Mouse (Mus musculus): ENCODE measurements at regions not wholly inside any gene's neighbourhood (a gene's known extent, or its start where the extent isn't known, plus 50 kb on each side); places are given as distances from the start of the nearest gene placed in this dataset.

- no peak for ATAC-seq
- in situ Hi-C loops (cut with MboI; ENCODE audit: low pct_unique_long_range_greater_than_20kb) = no loop called here
- DNase-seq (ENCODE audit: low read depth, low spot score) = no peak
- ChIA-PET POLR2A (no interaction called here), CTCF (interaction anchor here (1.6 kb wide), 1 partner anchor 8 kb away, joined by 3 read pairs; no protein-coding TSS in a partner anchor)
- peaks cover 3% of the 10 kb centered on the region for H3K27me3 ChIP-seq
- TF ChIP-seq CTCF (IDR thresholded peaks at IDR 0.05) = no peak
Observed at GRCm38 (mm10) chr3:33717317-33717716, 82.3 kb upstream of the Ttc14 start.

- DNase-seq (ENCODE audit: low read depth, low spot score) (no peak), ATAC-seq (no peak)
- ChIA-PET CTCF (interaction anchor here (1.4 kb wide), 1 partner anchor 16 kb away, joined by 7 read pairs; no protein-coding TSS in a partner anchor), POLR2A (no interaction called here)
- in situ Hi-C loops (cut with MboI; ENCODE audit: low pct_unique_long_range_greater_than_20kb) = no loop called here
- peaks cover 17% of the 10 kb centered on the region for H3K27me3 ChIP-seq
- no peak for TF ChIP-seq CTCF (IDR thresholded peaks at IDR 0.05)
Observed at GRCm38 (mm10) chr3:33727915-33728314, 71.7 kb upstream of the Ttc14 start.

- ChIA-PET CTCF (interaction anchor here (1.2 to 1.5 kb wide), 2 partner anchors 10 to 12 kb away, joined by 3 to 9 read pairs; no protein-coding TSS in a partner anchor), POLR2A (no interaction called here)
- DNase-seq (ENCODE audit: low read depth, low spot score) (no peak), ATAC-seq (no peak)
- peaks cover 7% of the 10 kb centered on the region for H3K27me3 ChIP-seq
- in situ Hi-C loops (cut with MboI; ENCODE audit: low pct_unique_long_range_greater_than_20kb) = no loop called here
- TF ChIP-seq CTCF (IDR thresholded peaks at IDR 0.05) = no peak
Observed at GRCm38 (mm10) chr3:33730364-33730763, 69.3 kb upstream of the Ttc14 start.

- peaks cover 34% of the 10 kb centered on the region for H3K27me3 ChIP-seq
- CTCF ChIA-PET = no interaction called here
- ATAC-seq (no peak), DNase-seq (ENCODE audit: low read depth, low spot score) (no peak)
- TF ChIP-seq CTCF (IDR thresholded peaks at IDR 0.05) = no peak
- in situ Hi-C loops (cut with MboI; ENCODE audit: low pct_unique_long_range_greater_than_20kb) = no loop called here
- POLR2A ChIA-PET = no interaction called here
Observed at GRCm38 (mm10) chr3:33737496-33737895, 62.1 kb upstream of the Ttc14 start.

- in situ Hi-C loops (cut with MboI; ENCODE audit: low pct_unique_long_range_greater_than_20kb) = no loop called here
- TF ChIP-seq CTCF (IDR thresholded peaks at IDR 0.05) = no peak
- CTCF ChIA-PET = interaction anchor here (3.3 kb wide), 1 partner anchor 12 kb away, joined by 9 read pairs; no protein-coding TSS in a partner anchor
- H3K27me3 ChIP-seq = peaks cover 52% of the 10 kb centered on the region
- DNase-seq (ENCODE audit: low read depth, low spot score) (no peak), ATAC-seq (no peak)
- POLR2A ChIA-PET = no interaction called here
Observed at GRCm38 (mm10) chr3:33742138-33742537, 57.5 kb upstream of the Ttc14 start.
